Mouse (Mus musculus) heart, postnatal 10 days (tissue): ENCODE measurements around the gene Skint6. TPM values are rescaled to one million over a fixed set of nuclear protein-coding genes. Genes with fewer than 3 reads are reported as not detected.
"Not testable (repeated sequence)": the region's sequence is repeated elsewhere in the genome, so short reads cannot be mapped to it uniquely, and the experiment has no call there.

ENCODE experiments used
- DNase-seq, 2 experiments: peaks; one replicate each; pipeline ENCODE4 v3.0.0; 2021
- intact Hi-C: fragments of 180-260 bp; cut with DNase I; formaldehyde crosslinking; loops from one replicate; pipeline ENCODE4 v1.15.1; 2025
- total RNA-seq, 2 experiments: library from RNA; stranded (reverse); gene quantifications; 2 replicates each; pipeline ENCODE4 v1.2.3; 2021

Skint6 gene
- total RNA-seq, result not detected

DNA sequence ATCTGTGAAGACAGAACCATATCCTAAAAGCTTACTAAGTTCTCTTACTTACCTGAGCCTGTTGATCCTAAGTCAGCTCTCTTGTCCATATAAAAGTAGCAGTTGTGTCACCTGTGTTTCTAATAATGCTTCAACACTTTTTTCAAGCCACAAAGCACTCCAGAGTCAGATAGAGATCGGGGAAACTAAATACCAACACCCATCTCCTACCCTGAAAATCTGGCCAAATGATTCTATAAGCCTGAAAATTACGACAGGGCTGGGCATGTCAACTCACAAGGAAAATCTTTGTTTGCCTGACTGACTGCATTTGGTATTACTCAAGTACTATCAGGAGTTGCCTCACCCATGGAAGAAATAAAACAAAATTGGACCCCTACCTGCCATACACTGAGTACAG lies at the start of gene Skint6:
TSS of gene Skint6 (minus strand) at position 101 of the 400 bp plus-strand sequence.
- intact Hi-C loops, result no loop called here
- no peak for DNase-seq

DNA sequence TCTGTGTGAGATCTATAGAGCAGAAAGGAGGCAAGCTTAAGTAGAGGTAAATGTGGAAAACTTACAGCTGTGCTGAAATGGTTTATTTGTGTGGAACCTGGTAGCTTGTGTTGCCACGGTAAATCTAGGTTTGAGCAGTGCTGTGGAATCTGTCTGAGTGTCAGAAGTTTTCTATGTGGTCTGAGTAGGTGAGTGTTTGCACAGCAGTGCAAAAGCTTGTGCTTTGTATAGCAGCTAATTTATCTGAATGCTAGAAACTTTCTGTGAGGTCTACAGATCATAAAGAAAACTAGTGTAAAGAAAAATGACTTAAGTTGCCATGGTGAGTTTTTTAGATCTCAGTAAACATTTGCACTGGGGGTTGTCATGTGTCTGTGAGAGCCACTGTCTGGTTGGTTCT lies 34.1 kb upstream of the Skint6 start:
- intact Hi-C loops, result no loop called here
- DNase-seq, result no peak

DNA sequence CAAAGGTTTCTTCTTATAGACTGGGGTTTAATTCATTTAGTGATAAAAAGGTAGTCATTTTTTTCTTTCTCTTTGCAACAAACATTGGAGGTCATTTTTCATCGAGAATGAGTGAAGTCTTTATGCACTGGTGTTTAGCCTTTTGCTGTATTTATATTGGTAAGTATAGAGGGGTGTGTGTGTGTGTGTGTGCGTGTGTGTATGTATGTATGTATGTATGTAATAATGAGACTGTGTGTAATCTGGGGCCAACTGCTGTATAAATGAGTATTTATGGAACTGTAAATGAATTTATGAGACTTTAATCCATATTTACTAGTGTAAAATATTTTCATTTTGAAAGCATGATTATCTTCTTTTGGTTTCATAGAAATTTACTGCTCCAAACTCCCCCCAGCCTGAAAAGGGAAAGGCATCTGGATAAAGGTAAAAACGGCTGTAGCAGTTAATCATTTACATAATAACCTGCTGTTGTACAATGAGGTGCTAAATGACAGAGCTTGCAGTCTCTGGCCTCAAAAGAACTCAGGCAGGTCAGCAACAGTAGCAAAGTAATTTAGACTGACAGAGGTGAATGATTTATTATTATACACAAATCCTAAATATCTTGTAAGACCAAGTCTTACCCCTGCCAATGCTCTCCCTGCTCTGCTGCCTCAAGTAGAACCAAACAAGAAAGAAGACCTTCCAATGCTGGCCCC lies 15.2 kb upstream of the Skint6 start:
- intact Hi-C loops, result no loop called here
- no peak for DNase-seq

DNA sequence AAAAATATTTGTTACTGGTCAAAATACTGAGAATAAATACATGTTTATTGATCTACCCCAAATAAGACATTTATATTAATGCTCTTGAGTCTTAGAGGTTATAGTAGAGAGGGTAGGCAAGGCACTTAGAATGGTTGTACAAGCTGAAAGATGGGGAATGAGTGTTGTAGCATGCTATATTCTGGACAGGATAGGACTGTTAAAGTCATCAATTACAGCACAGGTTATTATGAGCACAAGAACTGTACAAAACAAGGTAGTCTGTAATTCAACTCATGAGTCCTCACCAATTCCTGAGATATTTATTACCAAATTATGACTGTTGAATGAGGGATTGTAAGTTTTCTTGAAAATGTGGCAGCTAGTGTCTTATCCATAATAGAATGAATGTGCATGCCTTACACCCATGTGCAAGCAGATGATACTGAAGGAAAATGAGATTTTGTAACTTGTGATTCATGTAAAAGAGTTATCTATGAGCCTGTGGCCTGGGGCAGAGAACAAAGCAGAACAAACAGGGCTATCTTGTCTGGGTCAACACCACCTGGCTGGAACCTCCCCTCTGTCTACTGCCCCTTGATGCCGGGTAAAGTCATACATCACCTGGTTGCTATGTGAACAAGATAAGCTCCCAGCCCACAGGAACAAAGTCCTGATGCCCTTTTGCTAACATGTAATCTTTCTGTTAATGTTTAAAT lies 23.3 kb downstream of the Skint6 start:
- no peak for DNase-seq
- intact Hi-C loops, result loop anchor here (5.0 kb wide), 1 partner anchor 709 kb away; no protein-coding TSS in a partner anchor

DNA sequence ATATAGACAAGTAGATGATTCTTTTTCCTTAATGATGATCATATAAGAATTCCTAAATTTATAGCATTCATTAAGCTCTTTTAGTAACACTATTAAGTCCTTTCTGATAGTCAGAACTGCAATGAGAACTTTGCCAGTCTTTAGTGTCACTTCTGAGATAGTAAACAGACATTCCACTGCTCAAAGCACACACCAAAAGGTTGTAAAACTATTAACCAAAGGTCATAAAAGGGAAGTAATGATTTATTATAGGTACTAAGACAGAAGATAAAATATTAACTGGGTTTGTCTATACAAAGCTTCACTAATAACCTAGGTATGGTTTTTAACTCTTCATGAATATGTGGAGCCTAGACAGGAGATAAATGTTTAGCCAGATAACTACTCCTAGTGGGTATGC lies 41.0 kb downstream of the Skint6 start:
- no peak for DNase-seq
- intact Hi-C loops, result no loop called here

DNA sequence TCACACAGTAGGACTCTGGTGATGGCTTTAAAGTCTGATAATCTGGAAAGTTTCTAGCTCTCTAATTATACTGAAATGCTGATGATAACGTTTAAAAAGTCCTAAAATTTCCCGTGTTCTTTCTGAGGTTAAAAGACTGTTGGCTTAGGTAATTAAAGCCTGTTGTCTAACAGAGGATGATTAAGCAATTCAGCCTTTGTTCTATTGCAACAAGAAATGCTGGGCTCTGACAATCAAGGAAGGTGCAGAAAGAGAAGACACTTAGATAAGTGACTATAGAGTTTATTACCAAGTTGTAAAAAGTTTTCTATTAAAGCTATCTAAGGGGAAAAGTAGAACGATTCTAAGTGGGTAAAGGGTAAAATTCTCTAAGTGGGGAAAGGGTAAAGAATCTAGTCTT lies 219.2 kb downstream of the Skint6 start:
- no peak for DNase-seq
- intact Hi-C loops, result no loop called here

DNA sequence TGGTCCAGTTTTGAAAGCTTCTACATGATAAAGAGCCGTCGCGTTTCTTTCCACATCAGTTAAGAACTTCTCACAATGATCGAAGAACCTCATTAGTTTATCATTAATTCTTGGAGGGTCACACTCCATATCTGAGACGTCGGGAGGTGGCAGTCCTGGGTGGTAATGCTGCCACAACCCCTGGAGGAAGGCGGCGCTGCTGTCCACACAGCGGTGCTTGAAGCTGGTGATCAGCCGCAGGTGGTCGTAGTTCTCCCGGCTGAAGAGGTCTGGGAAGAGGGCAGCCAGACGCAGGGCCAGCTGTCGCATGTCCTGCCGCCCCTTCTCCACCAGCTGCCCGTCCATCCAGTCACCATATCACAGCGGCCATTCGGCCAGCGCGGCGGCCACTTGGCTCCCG lies 307.6 kb downstream of the Skint6 start:
- DNase-seq, intact Hi-C loops: not testable (repeated sequence)

DNA sequence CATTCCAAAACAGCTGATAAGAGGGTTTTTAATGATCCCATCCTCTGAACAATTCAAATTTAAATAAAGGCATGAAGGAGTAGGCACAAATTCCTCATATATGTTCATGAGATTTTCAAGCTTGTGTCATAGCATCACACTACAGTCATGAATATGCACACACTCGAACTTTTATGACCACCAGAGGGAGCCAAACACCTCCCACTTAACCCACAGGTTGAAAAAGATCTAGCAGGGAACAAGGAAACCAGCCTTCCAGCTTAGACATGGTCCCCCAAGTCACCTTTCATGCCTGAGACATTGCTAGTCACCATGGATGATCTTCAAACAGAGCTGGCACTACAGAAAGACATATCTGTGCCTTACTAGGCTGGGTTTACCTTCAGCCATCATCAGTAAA lies 496.1 kb downstream of the Skint6 start:
- intact Hi-C loops, result no loop called here
- DNase-seq, result no peak

DNA sequence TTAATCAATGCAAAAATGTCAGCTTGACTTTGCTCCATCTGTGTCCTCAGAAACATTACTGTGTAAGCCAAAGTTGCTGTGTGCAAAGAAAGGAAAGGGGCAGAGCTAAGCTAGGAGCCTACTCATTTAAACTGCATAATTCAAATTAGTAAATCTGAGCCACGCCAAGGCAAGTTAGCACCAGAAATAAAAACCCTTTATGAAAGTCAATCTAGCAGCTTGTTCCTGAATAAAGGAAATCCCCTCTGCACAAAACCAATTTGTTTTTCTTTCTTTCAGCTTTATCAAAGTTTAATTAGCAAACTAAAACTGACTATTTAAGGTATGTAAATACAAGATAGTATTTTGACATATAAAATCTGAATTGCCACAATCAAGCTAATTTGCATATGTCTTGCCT lies 512.0 kb downstream of the Skint6 start, which contains the start of gene Skint10:
TSS of gene Skint10 (minus strand) at position 101 of the 400 bp plus-strand sequence.
- intact Hi-C loops, result no loop called here
- no peak for DNase-seq
